Mouse (Mus musculus) erythroblast, embryonic 14.5 days (primary cell): Measurements from ENCODE around the gene Arhgap18.

Experiments
- GATA1 ChIP-seq: IDR thresholded peaks from 2 replicates; pipeline ENCODE4 v1.6.1; 2012; ENCODE audit warnings: low read length, inconsistent platforms, mixed read lengths
- TAL1 ChIP-seq: IDR thresholded peaks from 3 replicates; pipeline ENCODE4 v1.6.1; 2012; ENCODE audit warnings: low read length, inconsistent platforms, mixed read lengths

GRCm38 (mm10) chr10:26912807-26913206 is 159.6 kb downstream of the Arhgap18 start:
- TF ChIP-seq TAL1 (no peak), GATA1 (no peak)
